Mouse (Mus musculus): Measurements from ENCODE around the gene Grip2.

- TF ChIP-seq POLR2A (IDR thresholded peaks at IDR 0.05; ENCODE audit: low read depth, low read length) (no peak), CTCF (conservative IDR thresholded peaks at IDR 0.05; ENCODE audit: insufficient read depth, insufficient read length, low read depth, low read length) (no peak)
Observed at GRCm38 (mm10) chr6:91807169-91807568, 19.9 kb downstream of the Grip2 start.
